Mouse (Mus musculus) heart, postnatal 14 days (tissue): ENCODE results near the gene Ces2a. TPM values are rescaled to one million over a fixed set of nuclear protein-coding genes. Genes with fewer than 3 reads are reported as not detected.

Source experiments
- DNase-seq, 2 experiments: peaks; one replicate each; pipeline ENCODE4 v3.0.0; 2021 to 2022
- intact Hi-C: fragments of 180-260 bp; cut with DNase I; formaldehyde crosslinking; loops from one replicate; pipeline ENCODE4 v1.15.1; 2025
- long read RNA-seq, 2 experiments: library from polyadenylated mRNA; stranded (forward); transcript quantifications; one replicate each; pipeline ENCODE4 v2.0.0; 2021
- total RNA-seq, 2 experiments: library from RNA; stranded (reverse); gene quantifications; 2 replicates each; pipeline ENCODE4 v1.2.3; 2021

Gene Ces2a
- not detected for total RNA-seq
- long read RNA-seq, experiment 1: 0 reads
- long read RNA-seq, experiment 2: 0 reads

GRCm38 (mm10) chr8:104733753-104734152 is at the start of gene Ces2a:
Gene Ces2a (plus strand): TSS chr8:104734003.
- intact Hi-C loops: no loop called here
- DNase-seq: no peak

- no peak for DNase-seq
- intact Hi-C loops: no loop called here
These were observed 45.4 kb upstream of the Ces2a start for GRCm38 (mm10) chr8:104688433-104688832.

DNA sequence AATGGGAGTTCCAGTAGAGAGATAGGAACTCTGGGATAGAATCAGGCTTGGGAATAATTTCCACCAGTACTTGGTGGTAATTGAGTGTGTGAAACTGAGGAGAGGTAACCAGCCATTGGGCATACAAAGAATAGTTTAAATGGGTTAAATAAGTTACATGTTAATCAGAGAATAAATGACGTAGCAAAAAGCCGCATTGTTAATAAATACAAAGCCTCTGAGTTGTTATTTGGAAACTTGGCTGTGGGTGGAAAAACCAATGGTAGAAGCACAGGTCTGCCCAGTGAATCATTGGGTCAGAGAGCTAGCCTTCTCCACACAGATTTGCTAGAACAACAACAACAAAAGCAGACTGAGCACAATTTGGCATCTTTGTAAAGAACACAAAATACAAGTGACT is 35.2 kb upstream of the Ces2a start:
- DNase-seq: no peak
- intact Hi-C loops: no loop called here

DNA sequence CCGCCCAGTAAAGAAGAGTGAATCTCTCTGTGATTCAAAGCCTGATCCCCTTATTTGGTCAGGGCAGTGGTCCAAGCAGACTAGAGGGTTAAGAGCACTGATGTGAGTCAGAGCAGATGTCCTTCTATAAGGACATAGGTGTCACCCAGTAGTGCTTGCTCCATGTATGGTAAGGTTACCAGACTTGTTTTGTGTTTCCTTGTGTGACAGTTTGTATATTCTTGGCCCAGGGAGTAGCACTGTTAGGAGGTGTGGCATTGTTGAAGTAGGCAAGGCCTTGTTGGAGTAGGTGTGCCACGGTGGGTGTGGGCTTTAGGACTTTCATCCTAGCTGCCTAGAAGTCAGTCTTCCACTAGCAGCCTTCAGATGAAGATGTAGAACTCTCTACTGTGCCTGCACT is 31.9 kb upstream of the Ces2a start:
- intact Hi-C loops: no loop called here
- no peak for DNase-seq

DNA sequence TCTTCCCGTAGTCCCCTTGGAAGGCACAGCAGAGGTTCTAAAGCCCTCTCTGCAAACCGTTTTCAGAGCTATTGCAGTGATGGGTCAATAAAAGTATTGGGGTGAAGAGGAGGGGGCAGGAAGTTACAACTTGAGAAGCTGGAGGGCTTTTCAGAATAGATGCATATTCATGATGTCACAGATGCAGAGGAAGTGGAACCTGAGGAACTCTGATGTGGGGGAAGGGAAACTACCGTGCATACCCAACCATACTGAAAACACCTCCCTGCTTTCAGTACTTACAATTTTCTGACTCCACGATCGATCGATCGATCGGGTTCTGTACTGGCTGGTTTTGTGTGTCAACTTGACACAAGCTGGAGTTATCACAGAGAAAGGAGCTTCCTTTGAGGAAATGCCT is 12.6 kb upstream of the Ces2a start:
- intact Hi-C loops: no loop called here
- DNase-seq: no peak

DNA sequence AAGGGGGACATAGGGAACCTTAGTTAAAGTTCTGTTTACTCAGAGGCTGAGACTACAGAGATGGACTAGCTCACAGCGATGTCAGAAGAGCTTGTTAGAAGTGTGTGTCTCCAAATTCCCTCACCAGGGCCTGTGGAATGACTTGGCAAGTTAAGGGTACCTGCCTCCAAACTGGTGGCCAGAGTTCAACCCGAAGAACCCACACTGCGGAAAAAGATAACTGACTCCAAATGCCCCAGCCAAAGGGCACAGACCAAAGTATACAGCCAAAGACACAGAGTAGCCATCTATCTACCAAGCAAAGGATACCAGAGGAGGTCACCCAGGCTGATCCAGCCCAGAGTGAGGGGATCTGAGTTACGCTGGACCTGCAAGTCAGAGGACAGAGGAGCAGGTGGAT is 2.4 kb upstream of the Ces2a start:
- intact Hi-C loops: no loop called here
- no peak for DNase-seq

DNA sequence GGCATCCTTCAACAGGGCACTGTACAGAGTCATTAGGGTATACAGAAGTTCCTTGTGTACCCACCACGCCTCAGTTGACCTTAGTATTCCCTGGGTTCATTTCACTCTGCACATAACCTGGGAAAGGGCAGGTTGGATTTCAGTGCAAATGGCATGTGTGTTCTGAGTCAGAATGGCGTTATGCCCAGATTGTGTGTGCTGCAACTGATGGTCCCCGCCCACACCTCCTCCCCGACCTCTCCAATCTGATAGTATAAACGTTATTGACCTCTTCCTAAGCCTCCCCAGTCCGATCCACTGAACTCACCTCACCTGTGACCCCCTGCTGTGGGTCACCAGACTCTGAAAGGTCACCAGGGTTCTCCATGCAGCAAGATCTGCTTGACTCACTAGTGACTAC is 1.8 kb upstream of the Ces2a start:
- no peak for DNase-seq
- intact Hi-C loops: no loop called here

GRCm38 (mm10) chr8:104742039-104742438 is 8.2 kb downstream of the Ces2a start:
- no peak for DNase-seq
- intact Hi-C loops: no loop called here

- no peak for DNase-seq
These were observed 9.6 kb downstream of the Ces2a start for GRCm38 (mm10) chr8:104743410-104743809.

GRCm38 (mm10) chr8:104752818-104753217 is 19.0 kb downstream of the Ces2a start:
- DNase-seq: no peak
- intact Hi-C loops: no loop called here

More at GRCm38 (mm10) chr8:104743410-104743809, 9.6 kb downstream of the Ces2a start:
- intact Hi-C loops: no loop called here

GRCm38 (mm10) chr8:104757621-104758020 is 23.8 kb downstream of the Ces2a start:
- intact Hi-C loops: no loop called here

GRCm38 (mm10) chr8:104758209-104758608 is 24.4 kb downstream of the Ces2a start:
- DNase-seq: no peak
- intact Hi-C loops: no loop called here

More at GRCm38 (mm10) chr8:104757621-104758020, 23.8 kb downstream of the Ces2a start:
- DNase-seq: no peak

GRCm38 (mm10) chr8:104761126-104761525 is 27.3 kb downstream of the Ces2a start:
- intact Hi-C loops: no loop called here
- no peak for DNase-seq

- intact Hi-C loops: no loop called here
- no peak for DNase-seq
These were observed 32.7 kb downstream of the Ces2a start for GRCm38 (mm10) chr8:104766485-104766884.

- no peak for DNase-seq
- intact Hi-C loops: no loop called here
These were observed 36.6 kb downstream of the Ces2a start for GRCm38 (mm10) chr8:104770365-104770764.

DNA sequence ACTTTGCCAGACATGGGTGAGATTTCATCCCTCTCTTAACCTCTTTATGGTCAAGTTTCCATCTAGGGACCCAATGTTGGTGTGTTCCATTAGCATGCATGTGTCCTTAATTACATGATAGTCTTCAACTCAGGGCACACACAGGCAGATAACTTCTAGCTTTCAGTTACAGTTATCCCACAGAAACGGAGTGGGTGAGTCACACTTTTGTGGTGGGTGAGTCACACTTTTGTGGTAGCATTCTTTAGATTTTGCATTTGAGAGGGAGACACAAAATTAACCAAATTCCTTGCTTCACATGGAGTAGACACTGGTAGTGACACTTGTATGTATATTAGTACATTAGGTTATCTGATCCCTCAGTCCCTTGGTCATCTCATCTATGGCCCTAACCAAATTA is 53.2 kb downstream of the Ces2a start:
- intact Hi-C loops: no loop called here
- no peak for DNase-seq

GRCm38 (mm10) chr8:104788929-104789328 is 55.1 kb downstream of the Ces2a start:
- no peak for DNase-seq
- intact Hi-C loops: loop anchor here (2.0 kb wide), 1 partner anchor 186 kb away; no protein-coding TSS in a partner anchor

DNA sequence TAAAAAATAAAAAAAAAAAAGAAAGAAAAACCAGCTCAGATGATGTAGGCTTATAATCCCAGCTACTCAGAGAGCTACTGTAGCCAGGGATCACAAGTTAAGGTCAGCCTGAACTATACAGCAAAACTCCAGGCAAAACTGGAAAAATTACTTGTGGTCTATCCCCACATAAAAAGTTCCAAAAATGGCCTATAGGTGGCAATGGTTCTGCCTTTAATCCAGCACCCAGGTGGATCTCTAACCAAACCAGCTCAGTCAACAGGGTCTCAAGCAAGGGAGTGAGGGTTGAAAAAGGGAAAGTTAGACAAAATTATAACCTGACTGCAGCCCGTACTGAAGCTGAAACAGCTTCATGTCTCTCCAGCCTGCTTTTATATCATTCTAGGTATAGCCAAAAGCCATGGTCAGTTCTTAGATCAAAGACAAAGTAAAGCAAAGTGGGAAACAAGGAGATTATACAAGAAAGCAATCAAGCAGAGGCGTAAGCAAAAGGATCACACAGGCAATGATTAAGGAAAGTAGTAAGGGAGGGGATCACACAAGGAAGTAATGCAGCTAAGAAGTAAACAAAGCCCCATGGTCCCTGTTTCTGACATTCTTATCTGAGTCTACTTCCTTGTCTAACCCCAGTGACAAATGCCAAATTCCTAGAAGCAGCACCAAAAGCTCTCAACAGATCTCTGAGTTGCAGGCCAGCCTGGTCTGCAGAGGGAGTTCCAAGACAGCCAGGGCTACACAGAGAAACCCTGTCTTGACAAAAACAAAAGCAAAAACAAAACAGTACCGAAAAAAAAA is 56.3 kb downstream of the Ces2a start:
- peak in 1 of 2 experiments; percentile 40 for DNase-seq
- intact Hi-C loops: loop anchor here (2.0 kb wide), 1 partner anchor 187 kb away; no protein-coding TSS in a partner anchor
